Mouse (Mus musculus) macrophage (primary cell): ENCODE results near the gene Olfr181. TPM values are rescaled to one million over a fixed set of nuclear protein-coding genes. Genes with fewer than 3 reads are reported as not detected.

ENCODE experiments used
- H3K27ac ChIP-seq: fragments of 350-480 bp; formaldehyde crosslinking; 2 replicates; pipeline ENCODE4 v1.9.0; 2021
- H3K36me3 ChIP-seq: fragments of 350-480 bp; formaldehyde crosslinking; 2 replicates; pipeline ENCODE4 v1.9.0; 2021; ENCODE audit errors: inconsistent target
- H3K4me3 ChIP-seq: fragments of 350-480 bp; formaldehyde crosslinking; 2 replicates; pipeline ENCODE4 v1.9.0; 2021; ENCODE audit errors: inconsistent target
- H3K79me2 ChIP-seq: fragments of 350-480 bp; formaldehyde crosslinking; 2 replicates; pipeline ENCODE4 v1.9.0; 2021; ENCODE audit errors: inconsistent target
- WGBS: methylation state at CpG from one replicate; pipeline ENCODE4 v1.1.7; 2026; ENCODE audit warnings: inconsistent platforms; ENCODE audit not compliant: missing documents; 5-methylcytosine and 5-hydroxymethylcytosine counted together
- polyA plus RNA-seq: library from polyadenylated mRNA; stranded (reverse); fragments of 250-400 nt; gene quantifications from 3 replicates; pipeline ENCODE4 v1.2.4, GENCODE M21; 2018; ENCODE audit warnings: inconsistent platforms
- total RNA-seq, 78 experiments: library from RNA; depleted of rRNA; stranded (reverse); fragments of 250-400 nt; gene quantifications; 1 replicate in 9 of 78; 2 replicates in 24 of 78; 3 replicates in 43 of 78; 4 replicates in 2 of 78; pipeline ENCODE4 v1.2.4; 2018; ENCODE audit warnings: inconsistent platforms in 56 of 78

Gene Olfr181
- total RNA-seq (2018; cell fraction: chromatin; rRNA removed), result not detected
- total RNA-seq (2018; cell fraction: cytosol; rRNA removed), result not detected
- not detected for total RNA-seq (2018; cell fraction: nucleus; rRNA removed)
- polyA plus RNA-seq, result not detected in 3 replicates

GRCm38 (mm10) chr16:58928655-58929054 lies at the start of gene Olfr181:
Gene Olfr181, minus strand, starts transcription at chr16:58928755.
- Histone ChIP-seq H3K27ac (no peak within 1 kb of the TSS), H3K36me3 (no peaks in the 10 kb centered on the region), H3K79me2 (no peaks in the 10 kb centered on the region), H3K4me3 (no peak within 1 kb of the TSS)
- WGBS, result 56% methylated on average over 1 of the region's 1 CpGs

- no peak within 1 kb of the TSS for H3K27ac ChIP-seq
- 74% methylated on average over 3 of the region's 4 CpGs for WGBS
- no peak within 1 kb of the TSS for H3K4me3 ChIP-seq
- H3K79me2 ChIP-seq, result no peaks in the 10 kb centered on the region
- H3K36me3 ChIP-seq, result no peaks in the 10 kb centered on the region
These were observed 737 bp upstream of the Olfr181 start, which contains the start of gene Olfr180 for GRCm38 (mm10) chr16:58929292-58929691. Gene Olfr180, minus strand, starts transcription at chr16:58929392.

- 96% methylated on average over 3 of the region's 3 CpGs for WGBS
- H3K27ac ChIP-seq, result no peak within 1 kb of the TSS
- H3K36me3 ChIP-seq, result no peaks in the 10 kb centered on the region
- H3K4me3 ChIP-seq, result no peak within 1 kb of the TSS
- no peaks in the 10 kb centered on the region for H3K79me2 ChIP-seq
These were observed 36.6 kb downstream of the Olfr181 start, which contains the start of gene Olfr178 for GRCm38 (mm10) chr16:58891963-58892362. Gene Olfr178, minus strand, starts transcription at chr16:58892063.

GRCm38 (mm10) chr16:58884416-58884815 lies 44.1 kb downstream of the Olfr181 start:
- Histone ChIP-seq H3K27ac (no peak overlapping the region), H3K4me3 (no peak overlapping the region), H3K79me2 (no peaks in the 10 kb centered on the region), H3K36me3 (no peaks in the 10 kb centered on the region)
- 93% methylated on average over 2 of the region's 2 CpGs for WGBS

Other genes starting within 250 kb of the Olfr181 start
- gene Gpr15, start 209.7 kb downstream of the Olfr181 start, polyA plus RNA-seq, result not detected in 3 replicates
- gene Cldnd1, start 200.8 kb downstream of the Olfr181 start, polyA plus RNA-seq, result 15.5 to 31.0 TPM (median 28.5 TPM) in 3 replicates
- not detected in 3 replicates for gene Olfr172, start 165.6 kb downstream of the Olfr181 start, polyA plus RNA-seq
- not detected in 3 replicates for gene Olfr173, start 128.5 kb downstream of the Olfr181 start, polyA plus RNA-seq
- gene Olfr175-ps1, start 102.0 kb downstream of the Olfr181 start, polyA plus RNA-seq, result not detected in 3 replicates
- gene Olfr177, start 54.0 kb downstream of the Olfr181 start, polyA plus RNA-seq, result not detected in 3 replicates
- gene Olfr178, start 36.7 kb downstream of the Olfr181 start, polyA plus RNA-seq, result not detected in 3 replicates
- not detected in 3 replicates for gene Olfr180, start 637 bp upstream of the Olfr181 start, polyA plus RNA-seq
- gene Olfr183, start 66.6 kb upstream of the Olfr181 start, polyA plus RNA-seq, result not detected in 3 replicates
- gene Olfr186, start 101.5 kb upstream of the Olfr181 start, polyA plus RNA-seq, result not detected in 3 replicates
- not detected in 3 replicates for gene Olfr187, start 111.0 kb upstream of the Olfr181 start, polyA plus RNA-seq
- gene Olfr190, start 149.2 kb upstream of the Olfr181 start, polyA plus RNA-seq, result not detected in 3 replicates
- not detected in 3 replicates for gene Olfr191, start 161.1 kb upstream of the Olfr181 start, polyA plus RNA-seq
- not detected in 3 replicates for gene Olfr193, start 183.1 kb upstream of the Olfr181 start, polyA plus RNA-seq
- not detected in 3 replicates for gene Olfr194, start 192.3 kb upstream of the Olfr181 start, polyA plus RNA-seq
- not detected in 3 replicates for gene Olfr195, start 218.3 kb upstream of the Olfr181 start, polyA plus RNA-seq
- gene Olfr196, start 241.7 kb upstream of the Olfr181 start, polyA plus RNA-seq, result not detected in 3 replicates